Mouse (Mus musculus) MEL (cell line): ENCODE results near the gene Rora. TPM values are rescaled to one million over a fixed set of nuclear protein-coding genes. Genes with fewer than 3 reads are reported as not detected.

Experiments
- DNase-seq: peaks from one replicate; pipeline ENCODE4 v3.0.0; 2011; ENCODE audit warnings: low read depth, low spot score
- H3K27ac ChIP-seq: 2 replicates; pipeline ENCODE4 v1.5.1; 2012; ENCODE audit warnings: low read depth, mild to moderate bottlenecking, control low read depth, low read length, moderate library complexity; ENCODE audit not compliant: control insufficient read depth
- H3K27me3 ChIP-seq, 2 experiments: fragments of 150-350 bp in 1 of 2; sonication (generic) in 1 of 2; 2 replicates each; pipeline ENCODE4 v1.6.1; 2012; ENCODE audit warnings: low read length in 2 of 2, mild to moderate bottlenecking in 2 of 2, improper control_type of control experiment in 1 of 2, moderate library complexity in 1 of 2; ENCODE audit not compliant: insufficient read depth in 2 of 2, control insufficient read depth in 1 of 2
- H3K36me3 ChIP-seq, 2 experiments: 2 replicates each; pipeline ENCODE4 v1.6.1; 2012 to 2014; ENCODE audit warnings: low read length in 2 of 2, improper control_type of control experiment in 1 of 2, inconsistent platforms in 1 of 2, mild to moderate bottlenecking in 1 of 2; ENCODE audit not compliant: insufficient read depth in 2 of 2, control insufficient read depth in 1 of 2
- H3K4me1 ChIP-seq, 2 experiments: fragments of 150-350 bp in 1 of 2; sonication (generic) in 1 of 2; 2 replicates each; pipeline ENCODE4 v1.6.1; 2012; ENCODE audit warnings: low read length in 2 of 2, improper control_type of control experiment in 1 of 2, mild to moderate bottlenecking in 1 of 2; ENCODE audit not compliant: insufficient read depth in 2 of 2, control insufficient read depth in 1 of 2
- H3K4me3 ChIP-seq, 2 experiments: fragments of 150-350 bp in 1 of 2; sonication (generic) in 1 of 2; 2 replicates each; pipeline ENCODE4 v1.5.1; 2012; ENCODE audit warnings: low read depth in 2 of 2, low read length in 2 of 2, mild to moderate bottlenecking in 2 of 2, moderate library complexity in 2 of 2, control low read depth in 1 of 2, improper control_type of control experiment in 1 of 2; ENCODE audit not compliant: control insufficient read depth in 1 of 2, insufficient read depth in 1 of 2
- H3K79me2 ChIP-seq: 2 replicates; pipeline ENCODE4 v1.6.1; 2012; ENCODE audit warnings: mild to moderate bottlenecking, low read length, moderate library complexity; ENCODE audit not compliant: control insufficient read depth, poor library complexity, insufficient read depth
- H3K9ac ChIP-seq: 2 replicates; pipeline ENCODE4 v1.6.1; 2012; ENCODE audit warnings: low read depth, mild to moderate bottlenecking, control low read depth, low read length, moderate library complexity; ENCODE audit not compliant: control insufficient read depth, poor library complexity, severe bottlenecking
- H3K9me3 ChIP-seq: fragments of 150-350 bp; sonication (generic); replicated peaks from 2 replicates; pipeline ENCODE4 v1.6.1; 2012; ENCODE audit warnings: mild to moderate bottlenecking, low read length, improper control_type of control experiment, moderate library complexity; ENCODE audit not compliant: insufficient read depth
- CHD1 ChIP-seq: IDR thresholded peaks from 2 replicates; pipeline ENCODE4 v1.6.1; 2012; ENCODE audit warnings: low read depth, mild to moderate bottlenecking, inconsistent platforms, low read length, improper control_type of control experiment
- CHD2 ChIP-seq: IDR thresholded peaks from 2 replicates; pipeline ENCODE4 v1.6.1; 2011; ENCODE audit warnings: low read length, improper control_type of control experiment
- CTCF ChIP-seq, 3 experiments: IDR thresholded peaks in 2 of 3; conservative IDR thresholded peaks in 1 of 3; 2 replicates each; pipeline ENCODE4 v1.5.1; 2011 to 2012; ENCODE audit warnings: low read length in 3 of 3, low read depth in 2 of 3, mild to moderate bottlenecking in 2 of 3, improper control_type of control experiment in 1 of 3, inconsistent platforms in 1 of 3, mixed read lengths in 1 of 3, moderate library complexity in 1 of 3; ENCODE audit not compliant: control insufficient read depth in 1 of 3, insufficient read depth in 1 of 3, poor library complexity in 1 of 3, severe bottlenecking in 1 of 3
- E2F4 ChIP-seq: IDR thresholded peaks from 2 replicates; pipeline ENCODE4 v1.6.1; 2011; ENCODE audit warnings: low read depth, low read length, improper control_type of control experiment, borderline replicate concordance
- ELF1 ChIP-seq: IDR thresholded peaks from 2 replicates; pipeline ENCODE4 v1.6.1; 2014; ENCODE audit warnings: low read depth, mild to moderate bottlenecking, inconsistent platforms, low read length, improper control_type of control experiment, moderate library complexity
- ETS1 ChIP-seq: IDR thresholded peaks from 2 replicates; pipeline ENCODE4 v1.6.1; 2012; ENCODE audit warnings: low read depth, mild to moderate bottlenecking, inconsistent platforms, low read length, improper control_type of control experiment, moderate library complexity
- GATA1 ChIP-seq: IDR thresholded peaks from 2 replicates; pipeline ENCODE4 v1.6.1; 2011; ENCODE audit warnings: low read depth, low read length, improper control_type of control experiment
- JUND ChIP-seq: IDR thresholded peaks from 2 replicates; pipeline ENCODE4 v1.6.1; 2011; ENCODE audit warnings: low read depth, mild to moderate bottlenecking, improper control_type of control experiment, low read length
- KAT2A ChIP-seq: conservative IDR thresholded peaks from 2 replicates; pipeline ENCODE4 v1.6.1; 2012; ENCODE audit warnings: low read depth, low read length, improper control_type of control experiment, inconsistent platforms
- MAFK ChIP-seq: IDR thresholded peaks from 2 replicates; pipeline ENCODE4 v1.6.1; 2011; ENCODE audit warnings: low read depth, mild to moderate bottlenecking, low read length, improper control_type of control experiment, borderline replicate concordance
- MAX ChIP-seq: IDR thresholded peaks from 2 replicates; pipeline ENCODE4 v1.6.1; 2011; ENCODE audit warnings: low read length, improper control_type of control experiment
- MAZ ChIP-seq: IDR thresholded peaks from 2 replicates; pipeline ENCODE4 v1.6.1; 2012; ENCODE audit warnings: low read depth, mild to moderate bottlenecking, inconsistent platforms, low read length, improper control_type of control experiment
- MEF2A ChIP-seq: IDR thresholded peaks from 2 replicates; pipeline ENCODE4 v1.6.1; 2014; ENCODE audit warnings: low read depth, mild to moderate bottlenecking, inconsistent platforms, low read length, improper control_type of control experiment; ENCODE audit not compliant: poor library complexity, insufficient replicate concordance, severe bottlenecking; ENCODE audit errors: extremely low read depth
- MXI1 ChIP-seq: IDR thresholded peaks from 2 replicates; pipeline ENCODE4 v1.6.1; 2011; ENCODE audit warnings: mild to moderate bottlenecking, low read depth, low read length, improper control_type of control experiment
- MYB ChIP-seq: IDR thresholded peaks from 2 replicates; pipeline ENCODE4 v1.6.1; 2011; ENCODE audit warnings: mild to moderate bottlenecking, low read depth, low read length, improper control_type of control experiment
- MYC ChIP-seq: IDR thresholded peaks from 2 replicates; pipeline ENCODE4 v1.6.1; 2011; ENCODE audit warnings: low read depth, mild to moderate bottlenecking, low read length, improper control_type of control experiment, moderate library complexity
- NRF1 ChIP-seq: IDR thresholded peaks from 2 replicates; pipeline ENCODE4 v1.6.1; 2014; ENCODE audit warnings: low read depth, mild to moderate bottlenecking, inconsistent platforms, low read length, improper control_type of control experiment, moderate library complexity; ENCODE audit not compliant: poor library complexity, insufficient read depth, severe bottlenecking
- POLR2A ChIP-seq, 2 experiments: IDR thresholded peaks; 2 replicates each; pipeline ENCODE4 v1.6.1; 2011 to 2012; ENCODE audit warnings: low read length in 2 of 2, mild to moderate bottlenecking in 2 of 2, control low read depth in 1 of 2, improper control_type of control experiment in 1 of 2, low read depth in 1 of 2, moderate library complexity in 1 of 2; ENCODE audit not compliant: control insufficient read depth in 1 of 2, insufficient read depth in 1 of 2, poor library complexity in 1 of 2
- POLR2AphosphoS2 ChIP-seq: IDR thresholded peaks from 2 replicates; pipeline ENCODE4 v1.6.1; 2011; ENCODE audit warnings: low read length, improper control_type of control experiment
- RCOR1 ChIP-seq: IDR thresholded peaks from 2 replicates; pipeline ENCODE4 v1.6.1; 2012; ENCODE audit warnings: low read depth, mild to moderate bottlenecking, inconsistent platforms, low read length, improper control_type of control experiment
- SIN3A ChIP-seq: IDR thresholded peaks from 2 replicates; pipeline ENCODE4 v1.6.1; 2012; ENCODE audit warnings: low read length, improper control_type of control experiment, inconsistent platforms
- SMC3 ChIP-seq: IDR thresholded peaks from 2 replicates; pipeline ENCODE4 v1.6.1; 2011; ENCODE audit warnings: low read depth, low read length, improper control_type of control experiment
- TBP ChIP-seq: IDR thresholded peaks from 2 replicates; pipeline ENCODE4 v1.8.0; 2011; ENCODE audit warnings: low read depth, low read length, improper control_type of control experiment
- USF1 ChIP-seq: IDR thresholded peaks from 2 replicates; pipeline ENCODE4 v1.6.1; 2014; ENCODE audit warnings: low read depth, mild to moderate bottlenecking, inconsistent platforms, low read length, improper control_type of control experiment, moderate library complexity
- USF2 ChIP-seq, 2 experiments: IDR thresholded peaks; 2 replicates each; pipeline ENCODE4 v1.6.1; 2011 to 2012; ENCODE audit warnings: improper control_type of control experiment in 2 of 2, low read length in 2 of 2, borderline replicate concordance in 1 of 2, inconsistent platforms in 1 of 2, low read depth in 1 of 2, mild to moderate bottlenecking in 1 of 2; ENCODE audit not compliant: insufficient read depth in 1 of 2
- ZC3H11A ChIP-seq: IDR thresholded peaks from 2 replicates; pipeline ENCODE4 v1.6.1; 2012; ENCODE audit warnings: low read depth, mild to moderate bottlenecking, inconsistent platforms, low read length, improper control_type of control experiment
- ZKSCAN1 ChIP-seq: IDR thresholded peaks from 2 replicates; pipeline ENCODE4 v1.6.1; 2012; ENCODE audit warnings: low read depth, mild to moderate bottlenecking, inconsistent platforms, low read length, improper control_type of control experiment, moderate library complexity
- ZMIZ1 ChIP-seq: IDR thresholded peaks from 2 replicates; pipeline ENCODE4 v1.6.1; 2012; ENCODE audit warnings: low read depth, mild to moderate bottlenecking, inconsistent platforms, low read length, improper control_type of control experiment, moderate library complexity
- polyA plus RNA-seq, 2 experiments: library from polyadenylated mRNA; stranded (reverse) in 1 of 2; unstranded in 1 of 2; fragments of >175 nt in 1 of 2; fragments of >200 nt in 1 of 2; gene quantifications; 2 replicates each; pipeline versions ENCODE4 v1.2.1 to v1.2.4; 2012; ENCODE audit warnings: low replicate concordance in 2 of 2, low read depth in 1 of 2; ENCODE audit not compliant: insufficient read length in 2 of 2, insufficient read depth in 1 of 2, missing spikeins in 1 of 2
- total RNA-seq: library from RNA; depleted of rRNA; stranded (reverse); fragments of 300-350 nt; gene quantifications from 2 replicates; pipeline ENCODE4 v1.2.3, GENCODE M21; 2012

Gene Rora
- total and polyA plus RNA-seq, 3 experiments: not detected

DNA sequence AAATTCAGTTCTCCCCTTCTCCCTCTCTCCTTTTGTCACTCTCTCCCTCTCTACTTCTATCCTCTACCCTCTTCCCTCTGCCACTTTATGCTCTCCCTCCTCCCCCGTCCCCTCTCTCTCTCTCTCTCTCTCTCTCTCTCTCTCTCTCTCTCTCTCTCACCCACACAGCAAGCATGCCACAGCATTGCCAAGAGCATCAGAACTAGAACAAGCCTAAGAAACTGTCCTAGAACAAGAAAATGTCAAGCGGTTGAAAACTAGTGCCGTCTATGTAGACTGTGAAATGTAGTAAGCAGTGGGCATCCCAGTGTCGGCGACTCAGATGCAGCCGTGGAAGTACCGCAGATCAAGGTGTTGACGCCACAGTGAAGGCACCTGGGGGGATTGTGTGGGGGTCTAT, 596.7 kb downstream of the Rora start:
- H3K36me3 ChIP-seq: no peaks in the 10 kb centered on the region
- H3K4me1 ChIP-seq: no peaks in the 10 kb centered on the region
- TF ChIP-seq CTCF (IDR thresholded peaks at IDR 0.05 in 2 of 3, conservative IDR thresholded peaks at IDR 0.05 in 1 of 3; ENCODE audit: control insufficient read depth in 1 of 3, insufficient read depth in 1 of 3, low read depth in 2 of 3, low read length in 3 of 3, poor library complexity in 1 of 3, severe bottlenecking in 1 of 3): no peak
- TF ChIP-seq KAT2A: no peak
- TF ChIP-seq E2F4: no peak
- TF ChIP-seq POLR2A (IDR thresholded peaks at IDR 0.05; ENCODE audit: control insufficient read depth in 1 of 2, insufficient read depth in 1 of 2, low read depth in 1 of 2, low read length in 2 of 2, poor library complexity in 1 of 2): no peak
- no peak for TF ChIP-seq POLR2AphosphoS2
- no peak for TF ChIP-seq ETS1
- TF ChIP-seq ZKSCAN1: no peak
- no peak for TF ChIP-seq MAX
- no peak for TF ChIP-seq ZC3H11A
- no peak for TF ChIP-seq MEF2A
- TF ChIP-seq USF2 (IDR thresholded peaks at IDR 0.05; ENCODE audit: borderline replicate concordance in 1 of 2, insufficient read depth in 1 of 2, low read depth in 1 of 2, low read length in 2 of 2): no peak
- no peak for TF ChIP-seq MAZ
- no peak for TF ChIP-seq TBP
- no peak for TF ChIP-seq ZMIZ1
- no peaks in the 10 kb centered on the region for H3K27me3 ChIP-seq
- H3K9ac ChIP-seq: no peak overlapping the region
- no peak overlapping the region for H3K27ac ChIP-seq
- H3K9me3 ChIP-seq: no peaks in the 10 kb centered on the region
- no peak for DNase-seq
- H3K4me3 ChIP-seq: no peak overlapping the region
- no peaks in the 10 kb centered on the region for H3K79me2 ChIP-seq

DNA sequence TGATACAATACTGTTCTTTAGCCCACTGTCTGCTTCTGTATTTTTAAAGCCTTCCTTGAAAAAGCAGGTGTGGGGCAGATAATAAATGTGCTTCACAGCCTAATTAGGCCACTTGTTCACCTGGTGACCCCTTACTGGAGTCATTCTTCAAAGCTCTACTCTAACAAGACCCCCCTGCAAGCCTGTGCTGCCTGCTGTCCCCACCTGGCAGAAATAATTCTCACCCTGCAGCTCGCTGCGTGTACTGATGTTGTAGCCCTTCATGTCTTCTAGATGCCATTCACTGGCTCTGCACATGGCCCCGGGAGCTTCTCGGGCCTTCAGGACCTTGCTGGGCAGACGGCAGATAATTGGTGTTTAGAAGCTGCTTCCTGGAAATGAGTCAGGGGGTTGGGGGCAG, 604.9 kb downstream of the Rora start:
- Histone ChIP-seq H3K27me3 (no peaks in the 10 kb centered on the region), H3K9ac (no peak overlapping the region), H3K4me1 (no peaks in the 10 kb centered on the region), H3K79me2 (no peaks in the 10 kb centered on the region), H3K9me3 (no peaks in the 10 kb centered on the region), H3K4me3 (no peak overlapping the region), H3K36me3 (no peaks in the 10 kb centered on the region), H3K27ac (no peak overlapping the region)
- DNase-seq: no peak
- TF ChIP-seq MAZ (no peak), ELF1 (no peak), POLR2AphosphoS2 (no peak), SMC3 (no peak), MYC (no peak), MYB (no peak), CHD1 (no peak), CHD2 (no peak), ZKSCAN1 (no peak), RCOR1 (no peak), GATA1 (no peak), SIN3A (no peak), MAFK (no peak), USF1 (no peak), JUND (no peak), NRF1 (no peak), MXI1 (no peak), POLR2A (IDR thresholded peaks at IDR 0.05; ENCODE audit: control insufficient read depth in 1 of 2, insufficient read depth in 1 of 2, low read depth in 1 of 2, low read length in 2 of 2, poor library complexity in 1 of 2) (no peak)
